Mouse (Mus musculus): ENCODE measurements around the gene BC037034. TPM values are rescaled to one million over a fixed set of nuclear protein-coding genes. Genes with fewer than 3 reads are reported as not detected.

BC037034 gene
- total RNA-seq (2014; rRNA removed) (63.1 and 89.3 TPM in 2 replicates), polyA plus RNA-seq (2015; fragmentation: Nextera tagmentation; extraction: Ambion mirVana) (13.2 and 13.5 TPM in 2 replicates)

- peak within 1 kb of the TSS; percentile 72 for H3K4me3 ChIP-seq (ENCODE audit: low read length)
- TF ChIP-seq CTCF (IDR thresholded peaks at IDR 0.05; ENCODE audit: low read depth) = peak; percentile 20; the same call in 1 of the 2 replicates
- H3K36me3 ChIP-seq (ENCODE audit: insufficient read depth, low read length) = peaks cover 25% of the 10 kb centered on the region
- peak within 1 kb of the TSS; percentile 90 for H3K9ac ChIP-seq (replicated peaks; ENCODE audit: low read length)
- WGBS = under 1% methylated on average over 71 of the region's 71 CpGs
- ATAC-seq (peak; percentile 93), DNase-seq (ENCODE audit: low spot score) (peak; percentile 97)
- peaks cover 14% of the 10 kb centered on the region; the same call in 1 of the 2 replicates for H3K4me1 ChIP-seq (ENCODE audit: insufficient read depth, low read length)
- H3K27ac ChIP-seq = peak within 1 kb of the TSS; percentile 84
- H3K4me2 ChIP-seq (ENCODE audit: low read depth, low read length) = peak within 1 kb of the TSS; percentile 70
- no peaks in the 10 kb centered on the region for H3K27me3 ChIP-seq (ENCODE audit: insufficient read depth, low read length)
- H3K9me3 ChIP-seq (ENCODE audit: low read length) = no peaks in the 10 kb centered on the region
These were observed at the start of gene BC037034 for GRCm38 (mm10) chr5:138263260-138264206. BC037034 (minus strand) TSS chr5:138264033.

GRCm38 (mm10) chr5:138312795-138313194 lies 49.0 kb upstream of the BC037034 start:
- TF ChIP-seq CTCF (IDR thresholded peaks at IDR 0.05; ENCODE audit: low read depth) = no peak
- Histone ChIP-seq H3K4me3 (ENCODE audit: low read length) (no peak overlapping the region), H3K4me1 (ENCODE audit: insufficient read depth, low read length) (no peaks in the 10 kb centered on the region), H3K9me3 (ENCODE audit: low read length) (no peaks in the 10 kb centered on the region), H3K27ac (no peak overlapping the region), H3K36me3 (ENCODE audit: insufficient read depth, low read length) (no peaks in the 10 kb centered on the region), H3K27me3 (ENCODE audit: insufficient read depth, low read length) (no peaks in the 10 kb centered on the region), H3K9ac (replicated peaks; ENCODE audit: low read length) (no peak overlapping the region), H3K4me2 (ENCODE audit: low read depth, low read length) (no peak overlapping the region)
- WGBS = 90% methylated on average over 3 of the region's 3 CpGs
- DNase-seq (ENCODE audit: low spot score) (no peak), ATAC-seq (no peak)

DNA sequence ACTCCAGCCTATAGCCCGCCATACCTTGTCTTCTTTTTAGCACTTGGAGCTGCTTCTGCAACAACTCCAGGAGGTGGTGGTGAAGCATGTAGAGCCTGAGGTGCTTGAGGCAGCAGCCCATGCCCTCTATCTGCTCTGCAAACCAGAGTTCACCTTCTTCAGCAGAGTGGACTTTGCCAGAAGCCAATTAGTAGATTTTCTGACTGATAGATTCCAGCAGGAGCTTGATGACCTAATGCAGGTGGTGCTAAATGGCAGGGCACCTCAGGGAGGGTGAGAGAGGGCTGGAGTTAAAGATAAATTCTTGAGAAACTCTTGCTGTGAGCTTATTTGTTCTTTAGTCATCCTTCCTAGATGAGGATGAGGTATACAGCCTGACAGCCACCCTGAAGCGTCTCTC lies 35.8 kb upstream of the BC037034 start:
- no peak for TF ChIP-seq CTCF (IDR thresholded peaks at IDR 0.05; ENCODE audit: low read depth)
- H3K27me3 ChIP-seq (ENCODE audit: insufficient read depth, low read length) = no peaks in the 10 kb centered on the region
- no peak overlapping the region for H3K27ac ChIP-seq
- H3K36me3 ChIP-seq (ENCODE audit: insufficient read depth, low read length) = peaks cover 15% of the 10 kb centered on the region; the same call in 1 of the 2 replicates
- no peak overlapping the region for H3K4me2 ChIP-seq (ENCODE audit: low read depth, low read length)
- no peak overlapping the region for H3K9ac ChIP-seq (replicated peaks; ENCODE audit: low read length)
- WGBS = 81% methylated on average over 2 of the region's 2 CpGs
- H3K4me3 ChIP-seq (ENCODE audit: low read length) = no peak overlapping the region
- no peaks in the 10 kb centered on the region for H3K9me3 ChIP-seq (ENCODE audit: low read length)
- ATAC-seq (no peak), DNase-seq (ENCODE audit: low spot score) (no peak)
- H3K4me1 ChIP-seq (ENCODE audit: insufficient read depth, low read length) = no peaks in the 10 kb centered on the region

GRCm38 (mm10) chr5:138294158-138294557 lies 30.3 kb upstream of the BC037034 start:
- no peak overlapping the region for H3K9ac ChIP-seq (replicated peaks; ENCODE audit: low read length)
- H3K36me3 ChIP-seq (ENCODE audit: insufficient read depth, low read length) = 0 out of 2 replicates have a peak, but pooled peaks cover 15% of the 10 kb centered on the region
- no peak overlapping the region for H3K27ac ChIP-seq
- no peak for ATAC-seq
- no peak for TF ChIP-seq CTCF (IDR thresholded peaks at IDR 0.05; ENCODE audit: low read depth)
- H3K4me2 ChIP-seq (ENCODE audit: low read depth, low read length) = no peak overlapping the region
- no peak for DNase-seq (ENCODE audit: low spot score)
- no peaks in the 10 kb centered on the region for H3K9me3 ChIP-seq (ENCODE audit: low read length)
- H3K4me3 ChIP-seq (ENCODE audit: low read length) = no peak overlapping the region
- H3K27me3 ChIP-seq (ENCODE audit: insufficient read depth, low read length) = no peaks in the 10 kb centered on the region
- H3K4me1 ChIP-seq (ENCODE audit: insufficient read depth, low read length) = no peaks in the 10 kb centered on the region

GRCm38 (mm10) chr5:138291638-138292037 lies 27.8 kb upstream of the BC037034 start:
- Histone ChIP-seq H3K27me3 (ENCODE audit: insufficient read depth, low read length) (no peaks in the 10 kb centered on the region), H3K4me3 (ENCODE audit: low read length) (no peak overlapping the region), H3K27ac (no peak overlapping the region), H3K9ac (replicated peaks; ENCODE audit: low read length) (no peak overlapping the region), H3K4me2 (ENCODE audit: low read depth, low read length) (no peak overlapping the region), H3K9me3 (ENCODE audit: low read length) (no peaks in the 10 kb centered on the region), H3K36me3 (ENCODE audit: insufficient read depth, low read length) (0 out of 2 replicates have a peak, but pooled peaks cover 12% of the 10 kb centered on the region), H3K4me1 (ENCODE audit: insufficient read depth, low read length) (no peaks in the 10 kb centered on the region)
- no peak for TF ChIP-seq CTCF (IDR thresholded peaks at IDR 0.05; ENCODE audit: low read depth)
- WGBS = 82% methylated on average over 1 of the region's 1 CpGs
- ATAC-seq = no peak
- no peak for DNase-seq (ENCODE audit: low spot score)

DNA sequence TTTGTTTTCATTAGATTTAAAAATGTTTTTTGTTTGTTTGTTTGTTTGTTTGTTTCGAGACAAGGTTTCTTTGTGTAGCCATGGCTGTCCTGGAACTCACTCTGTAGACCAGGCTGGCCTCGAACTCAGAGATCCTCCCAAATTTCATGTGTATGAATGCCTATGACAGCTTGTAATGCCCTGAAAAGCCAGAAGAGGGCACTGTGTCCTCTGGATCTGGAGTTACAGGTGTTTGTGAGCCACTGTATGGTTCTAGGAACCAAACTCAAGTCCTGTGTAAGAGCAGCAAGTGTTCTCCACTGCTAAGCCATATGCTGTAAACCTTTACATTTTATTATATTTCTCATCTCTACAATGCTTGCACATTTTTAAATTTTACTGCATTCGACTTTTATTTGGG lies 24.0 kb upstream of the BC037034 start:
- no peak for DNase-seq (ENCODE audit: low spot score)
- H3K27ac ChIP-seq = no peak overlapping the region
- no peaks in the 10 kb centered on the region for H3K9me3 ChIP-seq (ENCODE audit: low read length)
- H3K4me2 ChIP-seq (ENCODE audit: low read depth, low read length) = no peak overlapping the region
- no peaks in the 10 kb centered on the region for H3K27me3 ChIP-seq (ENCODE audit: insufficient read depth, low read length)
- 0 out of 2 replicates have a peak, but pooled peaks cover 6% of the 10 kb centered on the region for H3K36me3 ChIP-seq (ENCODE audit: insufficient read depth, low read length)
- 72% methylated on average over 3 of the region's 3 CpGs for WGBS
- no peak for ATAC-seq
- H3K9ac ChIP-seq (replicated peaks; ENCODE audit: low read length) = no peak overlapping the region
- no peak overlapping the region for H3K4me3 ChIP-seq (ENCODE audit: low read length)
- TF ChIP-seq CTCF (IDR thresholded peaks at IDR 0.05; ENCODE audit: low read depth) = peak; percentile 8; the same call in 1 of the 2 replicates
- H3K4me1 ChIP-seq (ENCODE audit: insufficient read depth, low read length) = no peaks in the 10 kb centered on the region
